Mouse (Mus musculus) embryonic fibroblast, embryonic 13.5 days (primary cell): ENCODE results near the gene Sept9. TPM values are rescaled to one million over a fixed set of nuclear protein-coding genes. Genes with fewer than 3 reads are reported as not detected.

Source experiments
- H3K27ac ChIP-seq: 2 replicates; pipeline ENCODE4 v1.5.1; 2012; ENCODE audit warnings: low read length, control low read depth, inconsistent platforms; ENCODE audit not compliant: insufficient read depth
- H3K4me1 ChIP-seq: 2 replicates; pipeline ENCODE4 v1.6.1; 2011; ENCODE audit warnings: low read length; ENCODE audit not compliant: control insufficient read depth, insufficient read depth
- H3K4me3 ChIP-seq: 2 replicates; pipeline ENCODE4 v1.5.1; 2011; ENCODE audit warnings: mild to moderate bottlenecking, control low read depth, low read length; ENCODE audit not compliant: insufficient read depth
- CTCF ChIP-seq: IDR thresholded peaks from 2 replicates; pipeline ENCODE4 v1.5.1; 2011; ENCODE audit warnings: mild to moderate bottlenecking, control low read depth, low read length, moderate library complexity, borderline replicate concordance; ENCODE audit not compliant: insufficient read depth
- POLR2A ChIP-seq: IDR thresholded peaks from 2 replicates; pipeline ENCODE4 v1.6.1; 2011; ENCODE audit warnings: low read depth, mild to moderate bottlenecking, control low read depth, low read length, moderate library complexity
- polyA plus RNA-seq: library from polyadenylated mRNA; stranded (reverse); fragments of >200 nt; gene quantifications from 2 replicates; pipeline ENCODE4 v1.2.4, GENCODE M21; 2011; ENCODE audit warnings: low read depth; ENCODE audit not compliant: missing spikeins, insufficient read length

Gene Sept9
- 198 and 206 TPM in 2 replicates for polyA plus RNA-seq

DNA sequence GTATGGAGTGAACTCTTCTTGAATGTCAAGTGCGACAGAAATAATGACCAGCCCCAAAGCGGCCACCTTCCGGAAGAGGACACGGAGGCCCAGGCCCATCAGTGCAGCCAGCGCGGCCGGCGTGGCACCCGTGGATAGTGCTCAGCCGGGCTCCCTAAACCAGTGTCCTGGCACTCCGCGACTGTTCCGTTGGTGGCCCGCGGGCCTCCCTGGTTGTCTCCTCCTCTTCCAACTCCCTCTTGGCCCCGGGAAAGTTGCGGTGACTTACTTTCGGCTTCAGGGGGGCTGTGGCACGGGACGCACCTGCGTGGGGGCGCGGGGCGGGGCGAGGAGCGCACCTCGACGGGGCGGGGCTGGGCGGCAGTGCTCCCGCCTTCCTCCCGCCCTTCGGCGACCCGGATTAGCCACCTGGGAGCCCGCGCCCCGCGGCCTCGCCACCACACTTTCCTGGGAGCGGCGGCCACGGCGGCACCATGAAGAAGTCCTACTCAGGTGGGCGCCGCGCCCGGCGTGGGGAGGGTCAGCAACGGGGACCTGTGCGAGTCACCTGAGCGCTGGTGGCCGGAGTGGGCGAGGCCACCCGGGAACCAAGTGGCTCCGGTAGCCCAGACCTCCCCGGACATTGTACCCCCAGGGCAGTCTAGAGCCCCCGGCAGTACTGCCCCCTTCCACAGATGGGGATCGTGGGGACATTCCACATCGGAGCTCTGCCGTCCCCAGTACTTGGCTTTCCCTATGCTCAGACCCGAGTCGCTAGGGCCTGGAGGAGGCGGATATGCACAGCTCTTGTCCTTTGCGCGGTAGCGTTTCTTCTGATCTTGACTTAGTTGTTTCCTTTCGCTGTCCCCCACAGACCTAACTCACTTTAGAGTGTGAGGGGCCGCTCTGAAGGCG lies at the start of gene Sept9:
Gene Sept9, plus strand, starts transcription at position 380 of the 894 bp plus-strand sequence.
- H3K27ac ChIP-seq: no peak within 1 kb of the TSS
- no peak for TF ChIP-seq POLR2A
- no peak for TF ChIP-seq CTCF
- H3K4me1 ChIP-seq: no peaks in the 10 kb centered on the region
- peak within 1 kb of the TSS; percentile 13 for H3K4me3 ChIP-seq

GRCm38 (mm10) chr11:117150467-117150966 lies 48.9 kb upstream of the Sept9 start:
- TF ChIP-seq CTCF: no peak
- TF ChIP-seq POLR2A: no peak
- no peak overlapping the region for H3K4me3 ChIP-seq
- no peak overlapping the region for H3K27ac ChIP-seq
- no peaks in the 10 kb centered on the region for H3K4me1 ChIP-seq

GRCm38 (mm10) chr11:117151461-117151860 lies 48.0 kb upstream of the Sept9 start:
- Histone ChIP-seq H3K4me3 (no peak overlapping the region), H3K4me1 (no peaks in the 10 kb centered on the region), H3K27ac (no peak overlapping the region)
- TF ChIP-seq CTCF: no peak
- no peak for TF ChIP-seq POLR2A

DNA sequence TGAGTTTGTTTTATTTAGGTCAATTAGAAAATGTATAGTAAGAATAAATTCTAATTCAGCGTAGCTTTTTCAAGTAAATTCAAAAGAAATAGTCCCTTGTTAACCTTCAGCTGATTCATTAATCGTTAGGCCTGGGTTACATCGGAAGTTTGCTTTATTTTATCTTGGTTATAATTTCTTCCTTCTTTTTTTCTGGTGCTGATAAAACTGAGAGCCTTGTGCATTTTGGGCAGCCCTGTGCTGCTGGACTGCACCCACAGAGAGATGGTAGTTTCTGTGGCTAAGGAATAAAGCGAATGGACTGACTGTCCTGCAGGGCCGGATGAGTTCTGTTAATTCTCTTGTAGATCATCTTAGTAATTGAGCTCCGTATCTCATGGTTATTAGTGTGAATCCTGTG lies 46.9 kb upstream of the Sept9 start:
- Histone ChIP-seq H3K27ac (no peak overlapping the region), H3K4me3 (no peak overlapping the region), H3K4me1 (no peaks in the 10 kb centered on the region)
- TF ChIP-seq CTCF (no peak), POLR2A (no peak)

GRCm38 (mm10) chr11:117153553-117153952 lies 45.9 kb upstream of the Sept9 start:
- TF ChIP-seq POLR2A: no peak
- TF ChIP-seq CTCF: no peak
- no peak overlapping the region for H3K4me3 ChIP-seq
- H3K27ac ChIP-seq: no peak overlapping the region
- no peaks in the 10 kb centered on the region for H3K4me1 ChIP-seq

DNA sequence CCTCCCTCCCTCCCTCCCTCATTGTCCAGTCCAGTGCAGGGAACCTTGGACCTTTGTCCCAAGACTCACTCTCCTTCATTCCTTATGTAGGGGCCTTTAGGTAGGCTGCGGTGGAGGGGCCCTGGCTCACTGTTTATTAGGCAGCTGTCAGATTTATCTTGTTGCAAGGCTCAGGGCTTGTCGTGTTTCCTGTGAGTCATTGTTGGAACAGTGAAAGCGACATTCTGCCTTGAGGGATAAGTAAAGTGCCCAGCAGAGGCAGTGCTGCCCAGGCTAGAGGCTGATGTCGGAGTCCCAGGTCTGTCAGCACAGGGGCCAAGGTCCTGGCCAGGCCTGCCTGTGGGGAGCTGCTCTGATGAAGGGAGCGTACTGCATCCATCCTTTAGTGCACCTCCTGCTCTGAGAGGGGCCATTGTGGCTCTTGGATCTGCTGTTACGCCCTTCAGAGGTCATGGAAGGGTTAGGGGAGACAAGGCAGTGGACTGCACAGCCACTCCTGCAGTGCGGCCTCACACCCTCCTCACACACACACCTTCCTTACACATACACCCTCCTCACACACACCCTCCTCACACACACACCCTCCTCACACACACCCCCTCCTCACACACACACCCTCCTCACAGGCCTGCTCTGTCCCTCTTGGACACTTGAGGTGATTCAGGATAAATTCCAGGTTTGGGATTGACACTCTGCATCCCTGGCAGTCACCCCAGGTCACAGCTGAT lies 45.2 kb upstream of the Sept9 start:
- Histone ChIP-seq H3K4me1 (peaks cover 2% of the 10 kb centered on the region; the same call in 1 of the 2 replicates), H3K27ac (no peak overlapping the region), H3K4me3 (no peak overlapping the region)
- no peak for TF ChIP-seq POLR2A

DNA sequence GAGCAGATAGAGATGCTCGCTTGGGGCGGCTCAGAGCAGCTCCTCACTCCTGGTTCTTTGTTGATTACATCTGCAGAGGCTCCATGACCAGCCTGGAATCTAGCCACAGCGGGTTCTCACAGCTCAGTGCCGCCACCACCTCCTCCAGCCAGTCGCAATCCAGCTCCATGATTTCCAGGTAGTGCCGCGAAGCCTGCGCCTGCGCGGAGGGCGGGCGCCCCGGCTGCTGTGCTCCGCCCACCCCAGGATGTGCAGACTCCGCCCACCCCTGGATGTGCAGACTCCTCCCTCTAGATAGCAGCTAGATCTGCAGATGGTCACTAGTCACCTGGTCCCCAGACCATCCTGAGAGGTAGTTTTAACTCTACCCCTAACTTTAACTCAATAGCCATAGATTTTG lies 42.7 kb upstream of the Sept9 start:
- no peak overlapping the region for H3K27ac ChIP-seq
- no peak overlapping the region for H3K4me3 ChIP-seq
- H3K4me1 ChIP-seq: peaks cover 2% of the 10 kb centered on the region; the same call in 1 of the 2 replicates
- TF ChIP-seq CTCF (no peak), POLR2A (no peak)

- TF ChIP-seq CTCF: no peak
- TF ChIP-seq POLR2A: no peak
- H3K4me3 ChIP-seq: no peak overlapping the region
- peaks cover 2% of the 10 kb centered on the region; the same call in 1 of the 2 replicates for H3K4me1 ChIP-seq
- no peak overlapping the region for H3K27ac ChIP-seq
Measured at GRCm38 (mm10) chr11:117158343-117158742, 41.1 kb upstream of the Sept9 start.

- Histone ChIP-seq H3K4me3 (no peak overlapping the region), H3K27ac (no peak overlapping the region), H3K4me1 (peaks cover 2% of the 10 kb centered on the region; the same call in 1 of the 2 replicates)
- no peak for TF ChIP-seq POLR2A
- no peak for TF ChIP-seq CTCF
Measured at GRCm38 (mm10) chr11:117159257-117159945, 40.1 kb upstream of the Sept9 start.

- Histone ChIP-seq H3K4me3 (no peak overlapping the region), H3K4me1 (peaks cover 2% of the 10 kb centered on the region; the same call in 1 of the 2 replicates), H3K27ac (no peak overlapping the region)
- TF ChIP-seq CTCF: no peak
- no peak for TF ChIP-seq POLR2A
Measured at GRCm38 (mm10) chr11:117159946-117160307, 39.5 kb upstream of the Sept9 start.
